Mouse (Mus musculus) spleen, adult 12 weeks (tissue): ENCODE measurements at regions not wholly inside any gene's neighbourhood (a gene's known extent, or its start where the extent isn't known, plus 50 kb on each side); places are given as distances from the start of the nearest gene placed in this dataset.

Experiments
- DNase-seq: peaks from one replicate; pipeline ENCODE4 v3.0.0; 2022; ENCODE audit warnings: low spot score

DNA sequence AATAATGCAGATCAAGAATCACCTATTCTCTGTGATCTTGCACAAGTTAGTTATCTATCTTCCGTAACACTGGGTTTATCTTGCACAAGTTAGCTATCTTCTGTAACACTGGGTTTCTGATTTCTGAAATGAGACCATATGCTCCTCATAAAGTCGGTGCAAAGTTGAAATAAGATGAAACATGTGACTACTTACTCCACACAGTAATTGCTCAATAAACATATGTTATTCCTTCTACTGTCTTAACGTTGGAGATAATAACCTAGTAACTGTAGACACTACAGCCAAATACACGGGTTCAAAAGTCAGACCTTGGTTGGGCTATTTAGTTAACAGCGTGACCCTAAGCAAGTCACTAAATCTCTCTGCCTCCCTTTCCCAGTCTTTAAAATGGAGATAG, 65.8 kb upstream of the Atp11b start:
- DNase-seq, result no peak

DNA sequence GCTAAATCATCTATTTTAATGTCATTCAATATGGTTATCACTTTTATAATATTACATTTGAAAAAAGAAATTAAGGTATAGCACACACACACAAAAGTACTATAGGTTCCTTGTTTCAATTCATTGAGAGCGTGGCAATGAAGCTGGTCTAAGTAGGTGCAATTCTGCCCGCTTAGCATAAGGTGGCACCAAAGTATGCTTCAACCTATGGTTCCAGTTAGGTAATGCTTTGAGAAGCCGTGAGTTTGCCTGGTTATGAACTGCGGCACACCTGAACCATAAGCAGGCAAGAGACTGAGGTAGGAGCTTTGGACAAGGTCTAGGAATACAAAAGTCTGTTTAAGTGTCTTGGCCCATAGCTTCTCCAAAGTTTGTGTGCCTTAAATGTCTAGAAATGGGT, 65.1 kb upstream of the Atp11b start:
- no peak for DNase-seq

DNA sequence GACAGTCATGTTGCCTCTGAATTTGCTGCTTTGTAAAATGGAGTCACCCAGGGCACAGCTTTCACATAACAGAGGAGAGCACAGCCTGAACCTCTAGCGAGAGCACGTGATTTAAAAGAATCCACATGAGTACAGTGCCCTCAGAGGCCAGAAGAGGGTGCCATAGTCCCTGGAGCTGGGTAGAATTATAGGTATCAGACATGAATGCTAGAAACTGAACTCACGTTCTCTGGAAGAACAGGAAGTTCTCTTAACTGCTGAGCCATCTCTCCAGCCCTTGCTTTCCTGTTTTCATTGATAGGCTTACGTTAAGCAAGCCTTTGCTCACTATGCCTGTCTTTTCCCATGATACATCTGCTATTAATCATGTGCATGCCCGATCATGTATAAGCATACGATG, 60.9 kb upstream of the Atp11b start:
- peak; percentile 55 for DNase-seq

DNA sequence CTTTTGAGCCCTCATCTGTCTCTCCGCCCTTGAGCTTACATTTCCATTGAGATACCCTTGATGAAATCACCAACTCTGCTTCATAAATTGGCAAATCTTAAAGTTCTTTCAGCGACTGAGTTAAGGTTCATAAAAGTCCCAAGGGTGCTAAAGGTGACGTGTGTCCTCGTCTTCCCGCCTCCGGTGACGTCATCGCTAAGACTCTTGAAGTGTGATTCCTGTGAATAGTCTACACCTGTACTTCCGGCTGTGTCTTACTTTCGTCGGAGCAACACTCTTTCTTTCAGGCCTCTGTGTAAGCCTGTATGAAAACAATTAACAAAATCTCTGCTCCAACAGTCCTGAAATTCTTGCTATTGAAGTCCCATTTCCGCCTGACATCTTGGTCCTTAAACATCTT, 60.4 kb upstream of the Atp11b start:
- no peak for DNase-seq

DNA sequence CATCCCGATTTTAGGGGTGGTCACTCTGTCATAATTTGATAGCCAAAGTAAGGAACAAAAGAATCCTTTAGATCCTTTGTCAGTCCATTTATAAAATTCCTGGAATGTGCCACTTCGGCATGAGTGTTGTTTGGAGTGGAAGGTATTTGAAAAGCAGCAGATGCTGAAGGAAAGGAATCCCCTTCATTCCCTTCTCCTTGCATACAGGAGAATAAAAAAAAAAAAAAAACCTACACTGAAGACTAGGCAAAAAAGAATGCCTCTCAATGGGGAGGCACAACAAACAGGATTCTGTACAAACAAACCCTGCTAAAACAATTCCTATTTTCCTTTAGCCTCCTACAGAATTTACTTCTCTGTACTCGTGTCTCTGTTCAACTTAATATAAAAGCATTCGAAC, 59.7 kb upstream of the Atp11b start:
- DNase-seq, result no peak

DNA sequence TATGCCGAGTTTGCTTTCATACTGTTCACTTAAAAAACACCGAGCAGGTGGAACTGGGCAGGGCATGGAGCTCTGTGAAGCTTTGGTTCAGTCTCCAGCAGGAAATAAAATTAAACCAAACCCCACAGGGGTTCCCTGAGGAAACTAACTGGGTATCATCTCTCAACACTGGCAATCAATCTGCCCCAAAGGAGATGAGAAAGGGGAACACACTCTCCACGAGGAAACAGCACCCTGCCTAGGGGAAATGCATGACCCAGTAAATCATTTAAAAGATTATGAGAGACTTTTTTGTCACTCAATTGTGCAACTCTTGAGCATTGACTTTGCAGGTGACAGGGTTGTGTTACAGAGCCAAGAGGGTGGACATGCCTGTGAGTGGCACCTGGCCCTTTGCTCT, 58.0 kb upstream of the Atp11b start:
- no peak for DNase-seq

DNA sequence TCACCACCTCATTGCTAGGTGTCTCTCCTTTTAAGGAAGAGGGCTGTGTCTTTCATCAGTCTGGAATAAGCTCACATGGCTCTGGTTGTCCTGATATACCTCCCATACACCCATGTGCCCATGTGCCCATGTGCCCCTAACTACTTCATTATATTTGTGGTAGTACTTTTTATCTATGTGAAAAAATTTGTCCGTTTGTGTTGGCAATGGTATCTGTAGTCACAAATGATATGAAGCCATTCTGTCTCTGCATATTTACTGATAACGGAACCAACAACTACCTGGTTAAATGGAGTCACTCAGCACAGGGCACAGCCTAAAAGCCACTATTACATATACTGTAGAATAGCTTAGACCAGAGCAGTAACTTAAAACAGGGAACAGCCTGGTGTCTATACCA, 54.6 kb upstream of the Atp11b start:
- no peak for DNase-seq

DNA sequence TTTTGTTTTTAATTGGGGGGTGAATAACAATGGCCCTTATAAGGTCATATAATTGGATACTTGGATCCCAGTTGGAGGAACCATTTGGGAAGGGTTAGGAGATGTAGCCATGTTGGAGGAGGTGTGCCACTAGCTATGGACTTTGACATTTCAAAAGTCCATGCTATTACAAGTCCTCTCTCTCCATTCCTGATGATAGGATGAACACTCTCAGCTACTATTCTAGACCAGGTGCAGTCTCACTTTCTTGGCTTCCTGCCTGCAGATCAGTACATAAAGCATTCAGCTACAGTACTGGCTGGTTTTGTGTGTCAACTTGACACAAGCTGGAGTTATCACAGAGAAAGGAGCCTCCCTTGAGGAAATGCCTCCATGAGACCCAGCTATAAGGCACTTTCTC, 53.9 kb upstream of the Atp11b start:
- no peak for DNase-seq

DNA sequence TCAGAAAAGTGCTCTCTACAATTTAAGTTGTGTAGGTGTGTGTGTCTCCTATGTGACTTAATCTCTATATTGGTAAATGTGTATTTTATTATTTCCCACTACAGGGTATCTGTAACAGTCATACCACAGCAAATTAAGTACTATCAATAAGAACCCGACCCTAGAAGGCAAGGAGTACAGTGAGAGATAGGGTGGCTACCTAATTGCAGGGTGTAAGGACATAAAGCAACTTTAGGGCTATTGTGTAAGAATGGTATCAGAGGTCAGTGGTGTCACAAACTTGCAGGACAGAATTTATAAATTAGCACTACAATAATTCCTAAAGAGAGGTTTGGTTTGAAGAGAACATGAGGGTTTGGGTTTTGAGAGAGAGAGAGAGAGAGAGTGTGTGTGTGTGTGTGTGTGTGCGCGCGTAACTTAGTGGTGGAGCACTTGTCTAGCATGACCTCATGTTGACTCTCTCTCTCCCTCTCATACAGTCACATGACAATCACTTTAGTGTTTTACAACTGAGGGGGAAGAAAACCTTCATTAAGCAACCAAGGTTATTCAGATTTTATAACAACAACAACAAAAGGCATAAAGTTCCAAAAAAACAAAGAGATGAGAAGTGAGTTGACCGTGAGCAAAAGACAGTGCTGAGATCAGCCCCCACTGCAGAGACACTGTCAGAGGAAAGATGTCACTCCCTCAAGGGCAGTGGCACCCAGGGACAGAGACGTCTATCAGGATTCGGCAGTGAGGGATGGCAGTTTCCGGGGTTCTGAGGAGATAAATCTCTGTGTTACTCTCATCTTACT, 50.2 kb upstream of the Atp11b start:
- DNase-seq, result no peak
